Mouse (Mus musculus): Measurements from ENCODE around the gene E130218I03Rik. TPM values are rescaled to one million over a fixed set of nuclear protein-coding genes. Genes with fewer than 3 reads are reported as not detected.

E130218I03Rik gene
- polyA plus RNA-seq, 1 experiment from 2014 or later, result 1.4 TPM

GRCm38 (mm10) chr4:134293061-134293691 is 49.7 kb downstream of the E130218I03Rik start:
- Histone ChIP-seq H3K36me3 (no peaks in the 10 kb centered on the region), H3K9ac (no peak overlapping the region), H3K4me1 (peaks cover 5% of the 10 kb centered on the region), H3K9me3 (no peaks in the 10 kb centered on the region), H3K27me3 (0 out of 2 replicates have a peak, but pooled peaks cover 11% of the 10 kb centered on the region), H3K27ac (no peak overlapping the region), H3K4me2 (replicated peaks) (no peak overlapping the region), H3K4me3 (no peak overlapping the region)
- 71% methylated on average over 18 of the region's 18 CpGs for WGBS
- no peak for ATAC-seq (ENCODE audit: insufficient number of reproducible peaks, insufficient read depth, low FRiP score, low TSS enrichment)

- no peak overlapping the region for H3K4me3 ChIP-seq
- H3K9me3 ChIP-seq, result no peaks in the 10 kb centered on the region
- 0 out of 2 replicates have a peak, but pooled peaks cover 11% of the 10 kb centered on the region for H3K27me3 ChIP-seq
- no peak overlapping the region for H3K27ac ChIP-seq
- H3K4me2 ChIP-seq (replicated peaks), result no peak overlapping the region
- no peak for ATAC-seq (ENCODE audit: insufficient number of reproducible peaks, insufficient read depth, low FRiP score, low TSS enrichment)
- H3K4me1 ChIP-seq, result no peaks in the 10 kb centered on the region
- H3K36me3 ChIP-seq, result no peaks in the 10 kb centered on the region
- H3K9ac ChIP-seq, result no peak overlapping the region
- 68% methylated on average over 9 of the region's 9 CpGs for WGBS
Observed at GRCm38 (mm10) chr4:134293692-134294163, 50.3 kb downstream of the E130218I03Rik start.

Other genes starting within 250 kb of the E130218I03Rik start
- gene Dhdds, start 242.7 kb upstream of the E130218I03Rik start, polyA plus RNA-seq (2016; fragmentation: Nextera tagmentation; extraction: Ambion mirVana), result 45.3 and 50.3 TPM in 2 replicates
- gene Lin28a, start 224.8 kb upstream of the E130218I03Rik start, polyA plus RNA-seq (2016; fragmentation: Nextera tagmentation; extraction: Ambion mirVana), result 0.50 and 0.67 TPM in 2 replicates
- gene Zfp683, start 189.8 kb upstream of the E130218I03Rik start, polyA plus RNA-seq (2016; fragmentation: Nextera tagmentation; extraction: Ambion mirVana), result not detected in 2 replicates
- 2.9 and 4.0 TPM in 2 replicates for gene Crybg2, start 182.8 kb upstream of the E130218I03Rik start, polyA plus RNA-seq (2016; fragmentation: Nextera tagmentation; extraction: Ambion mirVana)
- gene Cd52, start 148.6 kb upstream of the E130218I03Rik start, polyA plus RNA-seq (2016; fragmentation: Nextera tagmentation; extraction: Ambion mirVana), result 8.0 and 8.3 TPM in 2 replicates
- gene Ubxn11, start 141.1 kb upstream of the E130218I03Rik start, polyA plus RNA-seq (2016; fragmentation: Nextera tagmentation; extraction: Ambion mirVana), result 10.4 and 11.5 TPM in 2 replicates
- gene Sh3bgrl3, start 114.9 kb upstream of the E130218I03Rik start, polyA plus RNA-seq (2016; fragmentation: Nextera tagmentation; extraction: Ambion mirVana), result 345 and 360 TPM in 2 replicates
- 32.0 and 34.9 TPM in 2 replicates for gene Cep85, start 56.5 kb upstream of the E130218I03Rik start, polyA plus RNA-seq (2016; fragmentation: Nextera tagmentation; extraction: Ambion mirVana)
- not detected in 2 replicates for gene Gm7534, start 40.7 kb upstream of the E130218I03Rik start, polyA plus RNA-seq (2016; fragmentation: Nextera tagmentation; extraction: Ambion mirVana)
- 0.15 TPM in 1 of 2 replicates, not detected in the other for gene Catsper4, start 16.3 kb upstream of the E130218I03Rik start, polyA plus RNA-seq (2016; fragmentation: Nextera tagmentation; extraction: Ambion mirVana)
- 2.1 and 2.5 TPM in 2 replicates for gene Cnksr1, start 5.3 kb upstream of the E130218I03Rik start, polyA plus RNA-seq (2016; fragmentation: Nextera tagmentation; extraction: Ambion mirVana)
- gene Zfp593, start 1.9 kb downstream of the E130218I03Rik start, polyA plus RNA-seq (2016; fragmentation: Nextera tagmentation; extraction: Ambion mirVana), result 19.5 and 19.8 TPM in 2 replicates
- gene Gm30191, start 3.3 kb downstream of the E130218I03Rik start, polyA plus RNA-seq (2016; fragmentation: Nextera tagmentation; extraction: Ambion mirVana), result not detected in 2 replicates
- gene Grrp1, start 10.4 kb downstream of the E130218I03Rik start, polyA plus RNA-seq (2016; fragmentation: Nextera tagmentation; extraction: Ambion mirVana), result 6.3 and 6.4 TPM in 2 replicates
- 22.6 and 24.8 TPM in 2 replicates for gene Pdik1l, start 44.2 kb downstream of the E130218I03Rik start, polyA plus RNA-seq (2016; fragmentation: Nextera tagmentation; extraction: Ambion mirVana)
- 1.2 and 2.6 TPM in 2 replicates for gene Trim63, start 71.5 kb downstream of the E130218I03Rik start, polyA plus RNA-seq (2016; fragmentation: Nextera tagmentation; extraction: Ambion mirVana)
- gene Slc30a2, start 99.5 kb downstream of the E130218I03Rik start, polyA plus RNA-seq (2016; fragmentation: Nextera tagmentation; extraction: Ambion mirVana), result 0.05 and 0.20 TPM in 2 replicates
- gene Extl1, start 140.2 kb downstream of the E130218I03Rik start, polyA plus RNA-seq (2016; fragmentation: Nextera tagmentation; extraction: Ambion mirVana), result 2.1 and 3.4 TPM in 2 replicates
- 11.2 and 11.7 TPM in 2 replicates for gene Pafah2, start 152.7 kb downstream of the E130218I03Rik start, polyA plus RNA-seq (2016; fragmentation: Nextera tagmentation; extraction: Ambion mirVana)
- 2,563 and 2,644 TPM in 2 replicates for gene Stmn1, start 224.7 kb downstream of the E130218I03Rik start, polyA plus RNA-seq (2016; fragmentation: Nextera tagmentation; extraction: Ambion mirVana)